Mouse (Mus musculus) liver, postnatal 0 days (tissue): ENCODE data around the gene Chrne. TPM values are rescaled to one million over a fixed set of nuclear protein-coding genes. Genes with fewer than 3 reads are reported as not detected.
"Not testable (repeated sequence)": the region's sequence is repeated elsewhere in the genome, so short reads cannot be mapped to it uniquely, and the experiment has no call there.

Experiments used
- ATAC-seq: fragments of 200-750 bp; cut with Nextera tagmentation; 2 replicates; pipeline ENCODE4 v1.8.0; 2017; ENCODE audit warnings: mild to moderate bottlenecking, moderate library complexity
- DNase-seq: peaks from one replicate; pipeline ENCODE4 v3.0.0-alpha.2; 2016
- H3K27ac ChIP-seq: fragments of 300-500 bp; sonication (generic); 2 replicates; pipeline ENCODE4 v1.5.1; 2014; ENCODE audit warnings: antibody characterized with exemption, moderate library complexity, mild to moderate bottlenecking, low read depth
- H3K27me3 ChIP-seq: fragments of 300-500 bp; sonication (generic); 2 replicates; pipeline ENCODE4 v1.6.1; 2014; ENCODE audit warnings: low read length, control low read depth, mixed read lengths; ENCODE audit not compliant: insufficient read depth
- H3K36me3 ChIP-seq: fragments of 300-500 bp; sonication (generic); replicated peaks from 2 replicates; pipeline ENCODE4 v1.6.1; 2014; ENCODE audit warnings: mild to moderate bottlenecking, control low read depth, low read length, moderate library complexity, mixed read lengths; ENCODE audit not compliant: insufficient read depth
- H3K4me1 ChIP-seq: fragments of 300-500 bp; sonication (generic); 2 replicates; pipeline ENCODE4 v1.6.1; 2014; ENCODE audit warnings: antibody characterized with exemption, mild to moderate bottlenecking, control low read depth; ENCODE audit not compliant: insufficient read depth
- H3K4me2 ChIP-seq: fragments of 300-500 bp; sonication (generic); 2 replicates; pipeline ENCODE4 v1.6.1; 2014; ENCODE audit warnings: low read depth, mild to moderate bottlenecking, low read length, moderate library complexity, mixed read lengths
- H3K4me3 ChIP-seq: fragments of 300-500 bp; sonication (generic); 2 replicates; pipeline ENCODE4 v1.5.1; 2014; ENCODE audit warnings: low read depth, low read length
- H3K9ac ChIP-seq: fragments of 300-500 bp; sonication (generic); replicated peaks from 2 replicates; pipeline ENCODE4 v1.6.1; 2014; ENCODE audit warnings: mild to moderate bottlenecking, moderate library complexity
- H3K9me3 ChIP-seq: fragments of 300-500 bp; sonication (generic); 2 replicates; pipeline ENCODE4 v1.6.1; 2016; ENCODE audit warnings: mild to moderate bottlenecking, control low read depth, low read length, mixed read lengths
- CTCF ChIP-seq: sonication (generic); IDR thresholded peaks from 2 replicates; pipeline ENCODE4 v1.5.1; 2016; ENCODE audit warnings: antibody characterized with exemption, low read depth
- EP300 ChIP-seq: IDR thresholded peaks from 2 replicates; pipeline ENCODE4 v1.6.1; 2016; ENCODE audit warnings: antibody characterized with exemption, low read depth, mild to moderate bottlenecking
- WGBS: fragments of 180-500 bp; shearing (Covaris S2); extraction: QIAGEN DNeasy Blood & Tissue Kit; methylation state at CpG from one replicate; pipeline ENCODE4 v1.1.7; 2014; ENCODE audit not compliant: insufficient replicate concordance; 5-methylcytosine and 5-hydroxymethylcytosine counted together
- polyA plus RNA-seq: library from polyadenylated mRNA; unstranded; fragments of >200 nt; fragmentation: Nextera tagmentation; extraction: Ambion mirVana; gene quantifications from 2 replicates; pipeline ENCODE4 v1.2.1, GENCODE M21; 2015

Chrne gene
- polyA plus RNA-seq, 1 experiment from 2014 or later, result 0.19 TPM

DNA sequence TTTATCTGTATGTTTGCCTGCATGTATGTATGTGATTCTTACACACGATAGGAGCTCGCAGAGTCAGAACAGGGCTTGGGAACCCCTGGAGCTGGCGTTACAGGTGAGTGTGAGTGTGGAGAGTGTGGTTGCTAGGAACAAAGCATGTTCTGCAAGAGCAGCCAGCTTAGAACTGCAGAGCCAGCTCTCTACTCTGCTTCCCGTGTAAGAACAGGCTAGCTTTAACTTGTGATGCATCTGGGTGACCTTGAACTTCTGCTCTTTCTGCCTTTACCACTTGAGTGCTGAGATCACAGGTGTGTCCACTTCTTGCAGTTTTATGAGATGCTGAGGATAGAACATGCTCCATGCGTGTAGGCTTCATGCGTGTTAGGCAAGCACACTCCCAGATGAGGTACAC lies 40.1 kb downstream of the Chrne start:
- no peak for ATAC-seq
- Histone ChIP-seq H3K4me2 (no peak overlapping the region), H3K4me1 (peaks cover 45% of the 10 kb centered on the region), H3K9me3 (no peaks in the 10 kb centered on the region), H3K36me3 (no peaks in the 10 kb centered on the region), H3K4me3 (no peak overlapping the region), H3K27ac (no peak overlapping the region), H3K27me3 (no peaks in the 10 kb centered on the region), H3K9ac (no peak overlapping the region)
- WGBS, result 79% methylated on average over 6 of the region's 6 CpGs
- no peak for DNase-seq
- TF ChIP-seq CTCF (no peak), EP300 (no peak)

DNA sequence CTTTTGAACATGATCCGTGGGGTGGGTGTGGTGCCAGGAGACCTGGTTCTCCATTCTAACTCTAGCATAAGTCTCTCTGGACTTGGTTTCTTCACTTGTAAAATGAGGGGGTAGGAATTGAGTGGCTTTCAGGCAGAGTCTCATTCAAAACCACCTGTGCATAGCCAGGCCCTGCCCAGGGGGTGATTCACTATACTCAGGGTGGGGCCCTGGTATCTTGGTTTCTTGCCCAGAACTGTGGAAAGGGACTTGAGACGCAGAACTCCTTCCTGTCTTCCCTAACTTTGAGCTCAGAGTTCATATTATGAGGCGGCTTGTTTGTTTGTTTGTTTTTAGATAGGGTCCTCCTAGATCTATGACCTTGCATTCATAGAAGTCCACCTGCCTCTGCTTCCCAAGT lies 41.8 kb downstream of the Chrne start:
- Histone ChIP-seq H3K27me3 (no peaks in the 10 kb centered on the region), H3K27ac (no peak overlapping the region), H3K4me2 (no peak overlapping the region), H3K4me1 (peaks cover 39% of the 10 kb centered on the region), H3K9me3 (no peaks in the 10 kb centered on the region), H3K4me3 (no peak overlapping the region), H3K36me3 (no peaks in the 10 kb centered on the region), H3K9ac (no peak overlapping the region)
- DNase-seq, result no peak
- no peak for ATAC-seq
- 59% methylated on average over 3 of the region's 3 CpGs for WGBS
- TF ChIP-seq EP300 (no peak), CTCF (no peak)

DNA sequence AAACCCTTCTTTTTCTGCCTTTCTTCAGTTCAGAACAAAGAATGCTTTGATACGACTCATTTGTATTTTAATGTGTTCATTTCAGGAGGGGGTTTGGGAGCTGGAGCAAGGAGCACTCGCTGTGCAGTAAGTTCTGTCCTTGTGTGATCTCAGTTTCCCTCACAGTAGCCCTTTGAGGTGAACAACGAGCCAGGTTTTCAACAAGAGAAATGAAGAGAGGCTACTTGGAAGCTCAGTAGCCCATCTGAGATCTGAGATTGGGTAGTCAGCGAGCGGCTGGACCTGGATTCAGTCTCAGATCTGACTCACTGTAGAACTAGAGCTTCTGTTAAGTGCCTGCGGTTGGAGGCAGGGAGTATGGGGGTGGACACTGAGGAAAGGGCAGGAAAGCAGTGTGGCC lies 45.1 kb downstream of the Chrne start:
- ATAC-seq (no peak), DNase-seq (no peak)
- Histone ChIP-seq H3K27ac (no peak overlapping the region), H3K4me3 (no peak overlapping the region), H3K4me2 (no peak overlapping the region), H3K9ac (no peak overlapping the region), H3K4me1 (peaks cover 28% of the 10 kb centered on the region), H3K36me3 (no peaks in the 10 kb centered on the region), H3K27me3 (no peaks in the 10 kb centered on the region), H3K9me3 (no peaks in the 10 kb centered on the region)
- TF ChIP-seq CTCF (no peak), EP300 (no peak)
- WGBS, result 82% methylated on average over 6 of the region's 6 CpGs

DNA sequence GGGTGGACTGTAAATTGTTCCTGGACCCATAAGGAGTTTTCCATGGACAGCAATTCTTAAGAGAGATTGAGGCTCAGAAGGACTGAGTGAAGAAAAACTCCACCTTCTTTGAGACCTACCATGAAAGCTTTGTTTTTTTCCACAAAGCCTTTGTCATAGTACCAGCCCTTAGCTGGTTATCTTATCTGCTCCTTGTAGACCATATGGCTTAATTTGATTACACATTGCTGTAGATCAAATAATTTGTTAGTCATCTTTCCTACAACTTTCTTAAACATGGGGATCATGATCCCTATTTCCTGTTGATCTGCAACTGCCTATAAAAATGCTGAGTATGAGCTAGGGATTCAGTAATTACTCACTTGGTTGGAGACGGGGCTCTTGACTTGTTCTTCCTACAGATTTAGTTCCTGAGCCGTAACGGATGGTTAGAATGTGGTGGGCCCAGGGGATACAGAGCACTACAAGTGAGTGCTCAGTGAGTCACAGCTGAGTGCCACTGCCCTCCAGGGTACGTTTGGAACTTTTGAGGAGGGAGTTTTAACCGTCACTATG lies 46.6 kb downstream of the Chrne start:
- Histone ChIP-seq H3K4me1 (peaks cover 21% of the 10 kb centered on the region), H3K9me3 (no peaks in the 10 kb centered on the region), H3K36me3 (no peaks in the 10 kb centered on the region), H3K27me3 (no peaks in the 10 kb centered on the region), H3K9ac (no peak overlapping the region), H3K27ac (peak overlapping the region; percentile 39; the same call in 1 of the 2 replicates), H3K4me3 (no peak overlapping the region), H3K4me2 (no peak overlapping the region)
- no peak for DNase-seq
- 44% methylated on average over 5 of the region's 5 CpGs for WGBS
- peak; percentile 47; the same call in 1 of the 2 replicates for ATAC-seq
- TF ChIP-seq CTCF (no peak), EP300 (peak; percentile 62; the same call in 1 of the 2 replicates)

DNA sequence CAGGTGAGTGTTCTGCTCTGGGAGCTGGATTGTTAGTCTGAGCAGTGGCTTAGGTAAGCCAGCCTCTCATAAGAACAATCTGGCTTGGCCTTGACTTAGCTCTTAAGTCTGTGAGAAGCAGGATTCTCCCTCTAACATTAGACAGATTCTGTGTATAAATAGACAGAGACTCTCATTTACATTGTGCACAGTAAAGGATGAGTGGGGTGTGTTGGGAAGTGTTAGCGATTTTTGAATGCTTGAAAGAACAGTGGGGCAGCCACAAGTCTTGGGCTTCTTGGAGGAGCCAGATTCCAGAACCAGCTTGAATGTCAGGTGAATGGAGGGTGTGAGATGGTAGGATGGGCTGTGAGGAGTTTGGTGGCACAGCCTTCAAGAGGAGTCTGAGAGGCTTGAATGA lies 47.4 kb downstream of the Chrne start:
- WGBS, result 90% methylated on average over 1 of the region's 1 CpGs
- peaks cover 16% of the 10 kb centered on the region for H3K4me1 ChIP-seq
- H3K9me3 ChIP-seq, result no peaks in the 10 kb centered on the region
- no peak overlapping the region for H3K9ac ChIP-seq
- DNase-seq, result no peak
- H3K4me3 ChIP-seq, result no peak overlapping the region
- no peaks in the 10 kb centered on the region for H3K36me3 ChIP-seq
- H3K27ac ChIP-seq, result no peak overlapping the region
- no peaks in the 10 kb centered on the region for H3K27me3 ChIP-seq
- H3K4me2 ChIP-seq, result no peak overlapping the region
- TF ChIP-seq CTCF (no peak), EP300 (no peak)
- no peak for ATAC-seq

DNA sequence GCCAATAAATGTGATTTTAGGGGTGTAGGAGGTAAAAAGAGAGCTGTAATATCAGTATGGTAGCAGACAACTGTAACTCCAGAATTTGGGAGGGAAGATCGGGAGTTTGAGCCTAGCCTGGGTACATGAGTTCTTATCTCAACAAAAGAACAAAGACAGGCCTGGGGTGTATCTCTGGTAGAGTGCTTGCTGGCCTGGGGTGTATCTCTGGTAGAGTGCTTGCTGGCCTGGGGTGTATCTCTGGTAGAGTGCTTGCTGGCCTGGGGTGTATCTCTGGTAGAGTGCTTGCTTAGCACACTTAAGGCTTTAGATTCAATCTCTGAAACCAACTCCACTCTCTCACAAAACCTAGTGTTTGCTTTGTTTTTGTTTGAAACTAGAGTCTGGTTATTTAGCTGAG lies 48.4 kb downstream of the Chrne start:
- not testable (repeated sequence) for H3K36me3 ChIP-seq, H3K4me2 ChIP-seq, H3K9ac ChIP-seq, H3K27me3 ChIP-seq, DNase-seq, H3K4me3 ChIP-seq, ATAC-seq, H3K9me3 ChIP-seq, H3K27ac ChIP-seq
- H3K4me1 ChIP-seq, result peaks cover 11% of the 10 kb centered on the region
- 52% methylated on average over 1 of the region's 1 CpGs for WGBS

DNA sequence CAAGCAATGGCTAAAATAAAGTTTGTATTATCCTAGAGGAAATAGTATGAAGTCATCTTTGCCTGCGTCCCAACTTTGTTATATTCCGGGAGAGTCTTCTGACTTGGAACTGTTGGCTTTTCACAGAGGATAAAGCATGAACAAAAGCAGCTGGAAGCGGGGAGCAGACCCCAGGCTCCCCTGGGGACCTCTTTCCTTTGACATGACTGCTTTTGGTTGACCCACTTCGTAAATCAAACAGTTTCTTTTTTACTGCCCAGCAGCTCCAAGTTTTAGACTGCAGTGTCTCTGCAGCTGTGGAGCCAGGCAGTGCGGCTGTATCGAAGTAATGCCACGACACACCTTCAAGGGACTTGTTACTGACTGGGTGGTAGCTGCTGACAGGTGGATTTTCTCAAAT lies 52.4 kb downstream of the Chrne start:
- no peak for ATAC-seq
- Histone ChIP-seq H3K36me3 (no peaks in the 10 kb centered on the region), H3K27ac (no peak overlapping the region), H3K4me3 (no peak overlapping the region), H3K4me1 (peaks cover 24% of the 10 kb centered on the region), H3K9me3 (no peaks in the 10 kb centered on the region), H3K4me2 (no peak overlapping the region), H3K9ac (no peak overlapping the region), H3K27me3 (no peaks in the 10 kb centered on the region)
- 82% methylated on average over 7 of the region's 7 CpGs for WGBS
- DNase-seq, result no peak
- no peak for TF ChIP-seq CTCF

Other genes starting within 250 kb of the Chrne start
- gene Pelp1, start 209.2 kb downstream of the Chrne start, polyA plus RNA-seq, result 6.1 and 6.4 TPM in 2 replicates
- gene Arrb2, start 186.6 kb downstream of the Chrne start, polyA plus RNA-seq, result 20.0 and 21.8 TPM in 2 replicates
- gene Med11, start 167.3 kb downstream of the Chrne start, polyA plus RNA-seq, result 14.3 and 15.1 TPM in 2 replicates
- 0.59 and 0.70 TPM in 2 replicates for gene Zmynd15, start 159.8 kb downstream of the Chrne start, polyA plus RNA-seq
- gene Cxcl16, start 159.2 kb downstream of the Chrne start, polyA plus RNA-seq, result 9.2 and 9.4 TPM in 2 replicates
- gene Tm4sf5, start 114.0 kb downstream of the Chrne start, polyA plus RNA-seq, result 1.7 and 2.8 TPM in 2 replicates
- gene Vmo1, start 104.6 kb downstream of the Chrne start, polyA plus RNA-seq, result 1.0 and 1.4 TPM in 2 replicates
- 28.0 and 30.8 TPM in 2 replicates for gene Gltpd2, start 100.0 kb downstream of the Chrne start, polyA plus RNA-seq
- gene Psmb6, start 93.8 kb downstream of the Chrne start, polyA plus RNA-seq, result 317 and 325 TPM in 2 replicates
- not detected in 2 replicates for gene Gm40193, start 86.3 kb downstream of the Chrne start, polyA plus RNA-seq
- 1.6 and 1.8 TPM in 2 replicates for gene Pld2, start 79.2 kb downstream of the Chrne start, polyA plus RNA-seq
- 3.7 and 3.9 TPM in 2 replicates for gene Mink1, start 56.3 kb downstream of the Chrne start, polyA plus RNA-seq
- not detected in 2 replicates for gene 4930544D05Rik, start 3.4 kb downstream of the Chrne start, polyA plus RNA-seq
- 3.5 and 4.1 TPM in 2 replicates for gene Gp1ba, start 19.9 kb upstream of the Chrne start, polyA plus RNA-seq
- 54.8 and 55.3 TPM in 2 replicates for gene Rnf167, start 28.0 kb upstream of the Chrne start, polyA plus RNA-seq
- gene Slc25a11, start 28.3 kb upstream of the Chrne start, polyA plus RNA-seq, result 140 and 143 TPM in 2 replicates
- 918 and 940 TPM in 2 replicates for gene Pfn1, start 35.4 kb upstream of the Chrne start, polyA plus RNA-seq
- 4.0 and 21.3 TPM in 2 replicates for gene Eno3, start 38.0 kb upstream of the Chrne start, polyA plus RNA-seq
- gene Spag7, start 50.2 kb upstream of the Chrne start, polyA plus RNA-seq, result 36.6 and 42.1 TPM in 2 replicates
- gene Camta2, start 68.9 kb upstream of the Chrne start, polyA plus RNA-seq, result 2.8 and 3.4 TPM in 2 replicates
- gene Inca1, start 80.9 kb upstream of the Chrne start, polyA plus RNA-seq, result 8.3 and 10.8 TPM in 2 replicates
- 1.8 and 2.2 TPM in 2 replicates for gene Kif1c, start 81.3 kb upstream of the Chrne start, polyA plus RNA-seq
- gene Zfp3, start 145.0 kb upstream of the Chrne start, polyA plus RNA-seq, result 1.9 and 2.0 TPM in 2 replicates
- 2.6 and 3.0 TPM in 2 replicates for gene Scimp, start 193.4 kb upstream of the Chrne start, polyA plus RNA-seq
- 18.3 and 18.5 TPM in 2 replicates for gene Rabep1, start 225.6 kb upstream of the Chrne start, polyA plus RNA-seq